Mouse (Mus musculus) embryonic facial prominence, embryonic 12.5 days (tissue): ENCODE measurements around the gene Zbed4. TPM values are rescaled to one million over a fixed set of nuclear protein-coding genes. Genes with fewer than 3 reads are reported as not detected.

ENCODE experiments used
- ATAC-seq: fragments of 200-750 bp; cut with Nextera tagmentation; 2 replicates; pipeline ENCODE4 v1.8.0; 2017; ENCODE audit not compliant: insufficient number of reproducible peaks, insufficient read depth, low FRiP score, low TSS enrichment
- H3K27ac ChIP-seq: fragments of 300-500 bp; sonication (generic); 2 replicates; pipeline ENCODE4 v1.5.1; 2016; ENCODE audit warnings: mild to moderate bottlenecking
- H3K27me3 ChIP-seq: fragments of 300-500 bp; sonication (generic); 2 replicates; pipeline ENCODE4 v1.6.1; 2016; ENCODE audit warnings: mild to moderate bottlenecking, moderate library complexity
- H3K36me3 ChIP-seq: fragments of 300-500 bp; sonication (generic); 2 replicates; pipeline ENCODE4 v1.6.1; 2016; ENCODE audit warnings: mild to moderate bottlenecking
- H3K4me1 ChIP-seq: fragments of 300-500 bp; sonication (generic); 2 replicates; pipeline ENCODE4 v1.6.1; 2016
- H3K4me2 ChIP-seq: fragments of 300-500 bp; sonication (generic); replicated peaks from 2 replicates; pipeline ENCODE4 v1.6.1; 2016; ENCODE audit warnings: mild to moderate bottlenecking, moderate library complexity
- H3K4me3 ChIP-seq: fragments of 300-500 bp; sonication (generic); 2 replicates; pipeline ENCODE4 v1.5.1; 2016; ENCODE audit warnings: mild to moderate bottlenecking
- H3K9ac ChIP-seq: fragments of 300-500 bp; sonication (generic); 2 replicates; pipeline ENCODE4 v1.6.1; 2016; ENCODE audit warnings: mild to moderate bottlenecking, moderate library complexity
- H3K9me3 ChIP-seq: fragments of 300-500 bp; sonication (generic); 2 replicates; pipeline ENCODE4 v1.6.1; 2016; ENCODE audit warnings: mild to moderate bottlenecking, moderate library complexity
- WGBS: fragments of 180-500 bp; shearing (Covaris S2); methylation state at CpG from one replicate; pipeline ENCODE4 v1.1.7; 2016; 5-methylcytosine and 5-hydroxymethylcytosine counted together
- polyA plus RNA-seq: library from polyadenylated mRNA; unstranded; fragments of >200 nt; fragmentation: Nextera tagmentation; extraction: Ambion mirVana; gene quantifications from 2 replicates; pipeline ENCODE4 v1.2.1, GENCODE M21; 2016

Zbed4 gene
- polyA plus RNA-seq, 1 experiment from 2014 or later: 24.5 TPM

DNA sequence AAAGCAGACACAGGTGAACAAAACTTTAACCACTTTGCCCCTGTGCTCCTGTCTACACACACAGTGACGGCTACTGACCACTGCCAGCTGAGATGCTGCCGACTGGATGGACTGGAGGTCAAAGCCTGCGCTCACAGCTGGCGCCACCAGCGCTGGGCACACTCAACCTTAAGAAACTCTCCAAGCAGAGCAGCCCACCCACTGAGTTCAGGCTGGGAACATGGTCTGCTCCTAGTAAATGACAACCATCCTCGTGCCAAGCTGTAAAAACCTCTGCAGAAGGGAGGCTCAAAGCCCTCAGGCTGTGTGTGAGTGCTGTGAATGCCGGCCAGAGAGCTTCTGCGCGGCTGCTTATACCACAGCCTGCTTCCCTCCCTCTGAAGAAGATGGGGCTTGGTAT is 34.2 kb upstream of the Zbed4 start:
- no peak overlapping the region for H3K4me2 ChIP-seq
- no peaks in the 10 kb centered on the region for H3K4me1 ChIP-seq
- 62% methylated on average over 9 of the region's 9 CpGs for WGBS
- H3K27me3 ChIP-seq: no peaks in the 10 kb centered on the region
- H3K4me3 ChIP-seq: no peak overlapping the region
- H3K27ac ChIP-seq: no peak overlapping the region
- ATAC-seq: no peak
- no peaks in the 10 kb centered on the region for H3K9me3 ChIP-seq
- no peak overlapping the region for H3K9ac ChIP-seq
- peaks cover 84% of the 10 kb centered on the region for H3K36me3 ChIP-seq

DNA sequence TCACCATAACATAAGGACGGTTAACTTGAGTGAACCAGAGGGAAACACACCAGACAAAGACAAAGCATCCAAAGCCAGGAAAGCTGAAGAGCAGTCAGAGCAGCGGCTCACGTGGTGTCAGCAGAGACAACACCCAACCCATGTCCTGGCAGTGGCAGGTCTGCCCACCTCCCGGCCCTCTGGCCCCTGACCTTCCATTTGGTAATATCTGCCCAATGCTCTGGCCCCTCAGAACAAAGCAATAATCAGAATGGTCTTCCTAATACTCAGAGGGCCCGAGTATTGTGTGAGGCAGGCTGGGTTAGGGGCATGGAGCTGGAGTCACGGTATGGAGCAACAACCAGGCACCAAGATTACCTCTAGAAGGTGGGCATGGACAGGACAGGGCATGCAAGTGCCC is 28.3 kb upstream of the Zbed4 start:
- ATAC-seq: no peak
- H3K9ac ChIP-seq: no peak overlapping the region
- H3K4me2 ChIP-seq: no peak overlapping the region
- H3K27ac ChIP-seq: no peak overlapping the region
- no peak overlapping the region for H3K4me3 ChIP-seq
- H3K4me1 ChIP-seq: no peaks in the 10 kb centered on the region
- WGBS: 93% methylated on average over 6 of the region's 6 CpGs
- H3K27me3 ChIP-seq: no peaks in the 10 kb centered on the region
- peaks cover 75% of the 10 kb centered on the region for H3K36me3 ChIP-seq
- H3K9me3 ChIP-seq: no peaks in the 10 kb centered on the region

DNA sequence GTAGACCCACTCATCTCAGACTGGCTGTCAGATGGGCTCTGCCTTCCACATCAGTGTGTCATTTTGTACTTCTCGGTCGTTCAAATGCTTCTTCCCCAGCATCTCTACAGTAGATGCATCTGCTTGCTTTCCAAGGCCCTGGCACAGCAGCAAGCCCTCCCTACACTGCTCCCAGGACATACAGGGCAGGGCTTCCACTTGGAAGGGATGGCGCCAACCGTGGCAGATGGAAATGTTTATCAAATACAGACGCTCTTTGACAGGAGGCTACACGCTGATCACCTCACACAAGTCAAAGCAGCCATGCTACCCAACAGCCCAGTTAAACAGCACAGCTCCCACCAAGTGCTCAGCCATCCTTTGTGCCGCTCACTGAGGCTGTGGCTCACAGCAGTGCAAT is 27.1 kb upstream of the Zbed4 start:
- no peak overlapping the region for H3K4me2 ChIP-seq
- no peaks in the 10 kb centered on the region for H3K4me1 ChIP-seq
- H3K9ac ChIP-seq: no peak overlapping the region
- H3K27me3 ChIP-seq: no peaks in the 10 kb centered on the region
- peaks cover 77% of the 10 kb centered on the region for H3K36me3 ChIP-seq
- no peak for ATAC-seq
- WGBS: 66% methylated on average over 7 of the region's 7 CpGs
- H3K9me3 ChIP-seq: no peaks in the 10 kb centered on the region
- H3K4me3 ChIP-seq: no peak overlapping the region
- H3K27ac ChIP-seq: no peak overlapping the region

DNA sequence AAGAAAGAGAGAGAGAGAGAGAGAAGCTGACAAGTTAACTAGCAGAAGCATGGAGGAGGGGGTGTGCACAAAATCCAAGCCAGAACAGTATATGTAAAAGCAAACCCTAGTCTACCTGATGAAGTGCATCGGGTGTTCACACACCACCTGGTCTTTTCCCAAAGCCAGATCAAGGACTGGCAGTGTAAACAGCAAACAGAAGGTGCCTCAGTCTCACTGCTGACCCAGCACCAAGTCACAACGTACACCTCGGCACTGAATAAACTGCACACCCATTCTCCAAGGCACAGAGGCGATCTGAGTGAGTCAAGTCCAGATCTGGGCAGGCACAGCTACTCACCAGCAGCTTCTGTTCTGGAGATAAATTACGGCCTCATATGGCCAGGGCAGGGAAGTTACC is 26.4 kb upstream of the Zbed4 start:
- Histone ChIP-seq H3K4me1 (no peaks in the 10 kb centered on the region), H3K27me3 (no peaks in the 10 kb centered on the region), H3K36me3 (peaks cover 80% of the 10 kb centered on the region), H3K27ac (no peak overlapping the region), H3K9ac (no peak overlapping the region), H3K9me3 (no peaks in the 10 kb centered on the region), H3K4me3 (no peak overlapping the region), H3K4me2 (no peak overlapping the region)
- ATAC-seq: no peak
- WGBS: 95% methylated on average over 5 of the region's 5 CpGs

DNA sequence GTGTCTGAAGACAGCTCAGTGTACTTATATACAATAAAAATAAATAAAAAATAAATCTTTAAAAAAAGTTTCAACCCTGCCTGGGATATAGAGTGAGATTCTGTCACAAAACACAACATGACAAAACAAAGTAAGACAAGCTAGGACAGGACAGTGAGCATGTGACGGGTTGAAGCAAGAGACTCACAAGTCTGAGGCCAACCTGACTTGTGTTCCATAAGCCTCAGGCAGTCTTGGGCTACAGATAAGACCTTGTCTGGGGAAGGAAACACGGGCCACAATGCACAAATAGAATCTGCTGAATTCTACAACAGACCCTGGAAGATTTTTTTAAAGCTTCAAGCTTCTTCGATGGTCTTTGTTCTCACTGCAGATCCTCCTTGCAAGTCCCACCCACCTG is 24.3 kb upstream of the Zbed4 start:
- ATAC-seq: no peak
- H3K36me3 ChIP-seq: peaks cover 70% of the 10 kb centered on the region
- peaks cover 12% of the 10 kb centered on the region for H3K4me1 ChIP-seq
- H3K9ac ChIP-seq: no peak overlapping the region
- no peak overlapping the region for H3K4me2 ChIP-seq
- H3K9me3 ChIP-seq: no peaks in the 10 kb centered on the region
- no peak overlapping the region for H3K4me3 ChIP-seq
- no peaks in the 10 kb centered on the region for H3K27me3 ChIP-seq
- WGBS: 89% methylated on average over 3 of the region's 3 CpGs
- no peak overlapping the region for H3K27ac ChIP-seq

DNA sequence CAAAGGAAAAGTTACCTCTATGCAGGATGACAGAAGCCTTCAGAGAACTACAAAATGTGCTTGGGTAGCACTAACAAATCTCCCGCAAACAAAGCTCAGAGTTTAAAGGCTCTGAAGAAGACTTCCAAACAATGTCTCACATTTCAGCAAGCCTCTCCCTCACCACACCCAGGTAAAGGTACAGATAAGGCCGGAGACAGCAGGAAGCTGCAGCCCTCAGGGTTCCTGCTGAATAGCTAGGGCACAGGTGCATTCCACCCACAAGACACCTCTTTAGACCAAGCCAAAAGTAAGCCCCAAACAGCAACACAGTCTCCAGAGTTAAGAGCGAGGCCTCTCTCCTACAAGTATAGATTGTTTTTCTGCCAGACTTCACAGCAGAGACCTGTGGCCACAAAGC is 20.7 kb upstream of the Zbed4 start:
- Histone ChIP-seq H3K4me1 (peaks cover 23% of the 10 kb centered on the region), H3K27me3 (no peaks in the 10 kb centered on the region), H3K4me3 (no peak overlapping the region), H3K9me3 (no peaks in the 10 kb centered on the region), H3K9ac (no peak overlapping the region), H3K36me3 (peaks cover 40% of the 10 kb centered on the region), H3K4me2 (no peak overlapping the region), H3K27ac (no peak overlapping the region)
- WGBS: 78% methylated on average over 3 of the region's 3 CpGs
- ATAC-seq: no peak

DNA sequence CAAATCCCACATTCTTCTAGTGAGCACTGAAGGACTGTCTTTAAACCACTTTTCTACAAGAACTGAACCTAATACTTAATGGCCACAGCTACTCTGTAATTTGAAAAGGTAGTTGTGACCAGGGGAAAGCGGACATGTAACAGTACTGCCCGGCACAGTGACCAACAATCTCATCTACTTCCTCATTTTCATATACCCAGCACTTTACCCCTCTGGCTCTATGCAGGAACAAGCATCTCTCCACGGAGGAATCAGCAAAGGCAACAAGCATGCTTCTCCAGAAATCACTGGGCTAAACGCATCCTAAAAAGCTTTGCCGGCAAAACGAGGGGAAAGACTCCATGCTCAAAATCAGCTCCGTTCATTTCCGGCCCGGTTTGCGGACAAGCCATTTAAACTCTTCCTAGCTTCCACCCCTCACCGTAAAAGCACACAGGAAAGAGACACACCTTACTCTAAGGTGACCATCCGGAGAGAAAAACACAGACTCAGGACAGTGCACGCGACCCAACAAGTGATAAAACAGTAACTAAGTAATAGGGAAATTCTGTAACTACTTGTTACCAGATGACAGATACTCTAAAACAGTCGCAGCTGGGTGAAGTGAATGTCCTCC is 18.9 kb upstream of the Zbed4 start:
- H3K36me3 ChIP-seq: peaks cover 27% of the 10 kb centered on the region
- H3K9ac ChIP-seq: peak overlapping the region; percentile 100
- peak overlapping the region; percentile 99 for H3K4me3 ChIP-seq
- H3K4me1 ChIP-seq: peaks cover 23% of the 10 kb centered on the region
- H3K4me2 ChIP-seq: peak overlapping the region; percentile 93
- H3K9me3 ChIP-seq: no peaks in the 10 kb centered on the region
- no peak overlapping the region for H3K27ac ChIP-seq
- no peak for ATAC-seq
- 24% methylated on average over 15 of the region's 15 CpGs for WGBS
- no peaks in the 10 kb centered on the region for H3K27me3 ChIP-seq

DNA sequence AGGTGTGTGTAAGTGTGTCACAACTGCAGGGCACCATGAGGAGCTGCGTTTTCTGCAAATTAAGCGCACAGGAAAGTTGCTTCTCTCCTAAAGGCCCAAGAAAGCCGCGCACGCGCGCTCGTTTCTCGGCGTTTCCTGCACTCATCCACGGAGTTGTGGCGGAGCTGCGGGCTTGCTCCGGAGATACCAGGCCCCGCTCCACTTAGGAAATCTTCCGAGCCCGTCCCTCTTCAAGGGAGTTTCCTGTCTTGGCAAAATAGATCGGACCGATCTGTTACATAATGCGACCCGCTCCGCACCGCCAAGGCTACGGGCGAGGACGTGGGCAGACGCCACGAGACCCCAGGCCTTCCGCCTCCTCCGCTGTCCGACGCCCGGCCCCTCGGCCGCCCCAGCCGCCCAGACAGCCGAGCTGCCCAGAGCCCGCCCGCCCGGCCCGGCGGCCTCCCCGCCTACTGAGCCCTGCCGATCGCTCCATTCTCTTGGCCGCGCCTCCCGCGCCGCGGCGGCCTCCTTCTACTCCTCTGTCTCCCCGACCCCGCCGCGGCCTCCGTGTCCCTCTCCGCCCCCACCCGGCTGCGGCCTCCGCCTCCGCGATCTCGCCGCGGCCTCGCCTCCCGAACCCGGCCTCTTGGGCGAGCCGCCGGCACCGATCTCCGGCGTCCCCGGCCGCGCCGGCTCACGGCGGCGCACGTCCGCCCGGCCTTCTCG is 18.3 kb upstream of the Zbed4 start:
- 1% methylated on average over 64 of the region's 86 CpGs for WGBS

DNA sequence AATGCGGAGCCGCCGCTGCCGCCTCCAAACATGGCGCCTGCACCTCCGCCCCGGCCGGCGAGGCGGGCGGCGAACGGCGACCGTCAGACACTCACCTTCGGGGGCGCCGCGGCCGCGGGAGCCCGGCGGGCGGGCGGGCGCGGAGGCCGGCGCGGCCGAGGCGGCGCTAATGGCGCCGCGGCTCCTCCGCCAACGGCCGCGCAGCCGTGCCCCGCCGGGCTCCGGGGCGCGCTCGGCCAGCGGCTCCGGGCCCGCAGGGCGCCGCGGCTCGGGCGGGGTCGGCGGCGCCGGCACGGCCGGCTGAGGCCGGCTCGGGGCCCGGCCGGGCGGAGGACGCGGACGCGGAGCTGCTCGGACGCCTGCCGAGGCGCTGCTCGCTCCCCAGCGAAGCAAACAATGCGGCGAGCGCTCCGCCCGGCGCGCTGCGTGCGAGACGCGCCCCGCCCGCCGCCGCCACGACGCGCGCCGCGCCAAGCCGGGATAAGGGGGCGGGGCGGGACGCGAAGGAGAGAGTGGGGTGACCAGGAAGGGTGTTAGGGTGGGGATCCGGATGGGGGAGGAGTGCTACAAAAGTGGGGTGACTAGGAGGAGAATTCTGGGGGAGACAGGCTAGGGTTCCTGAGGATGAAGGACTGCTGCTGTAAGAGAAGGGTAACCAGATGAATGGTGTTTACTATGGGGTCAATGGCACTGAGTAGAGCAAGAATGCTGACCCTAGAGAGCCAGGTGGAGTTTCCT is 17.5 kb upstream of the Zbed4 start, which contains the start of gene Brd1:
Brd1 (minus strand) TSS at position 400 of the 738 bp plus-strand sequence.
- Histone ChIP-seq H3K36me3 (peaks cover 18% of the 10 kb centered on the region), H3K4me3 (peak within 1 kb of the TSS; percentile 99), H3K4me1 (peaks cover 23% of the 10 kb centered on the region), H3K9me3 (no peaks in the 10 kb centered on the region), H3K27me3 (no peaks in the 10 kb centered on the region), H3K27ac (peak within 1 kb of the TSS; percentile 91), H3K4me2 (peak within 1 kb of the TSS; percentile 93), H3K9ac (peak within 1 kb of the TSS; percentile 100)
- under 1% methylated on average over 96 of the region's 103 CpGs for WGBS
- peak; percentile 78 for ATAC-seq

More for the DNA sequence above, 18.3 kb upstream of the Zbed4 start:
- 0 out of 2 replicates have a peak, but pooled peaks have one; percentile 23 for ATAC-seq
- Histone ChIP-seq H3K9me3 (no peaks in the 10 kb centered on the region), H3K4me1 (peaks cover 23% of the 10 kb centered on the region), H3K27me3 (no peaks in the 10 kb centered on the region), H3K4me3 (peak overlapping the region; percentile 99), H3K4me2 (peak overlapping the region; percentile 93), H3K36me3 (peaks cover 24% of the 10 kb centered on the region), H3K27ac (peak overlapping the region; percentile 91), H3K9ac (peak overlapping the region; percentile 100)

DNA sequence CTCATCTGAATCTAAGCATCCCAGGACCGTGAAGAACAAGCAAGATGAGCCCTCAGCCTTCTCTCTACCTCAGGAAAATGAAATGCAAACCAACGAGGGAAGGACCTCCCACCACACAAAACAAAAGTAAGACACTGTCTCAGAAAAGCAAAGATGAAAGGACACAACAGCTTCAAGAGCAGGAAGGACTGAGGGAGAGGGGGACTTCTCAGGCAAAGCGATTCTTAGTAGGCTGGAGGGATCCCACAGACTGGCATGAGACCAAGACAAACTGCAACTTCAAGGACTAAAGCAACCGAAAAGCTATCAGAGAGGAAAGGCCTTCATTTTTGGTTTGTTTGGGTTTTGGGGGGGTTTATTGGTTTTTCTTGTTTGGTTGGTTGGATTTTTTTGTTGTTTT is 15.3 kb upstream of the Zbed4 start:
- no peak overlapping the region for H3K4me2 ChIP-seq
- no peaks in the 10 kb centered on the region for H3K9me3 ChIP-seq
- H3K27ac ChIP-seq: no peak overlapping the region
- H3K4me1 ChIP-seq: peaks cover 22% of the 10 kb centered on the region
- H3K27me3 ChIP-seq: no peaks in the 10 kb centered on the region
- no peaks in the 10 kb centered on the region for H3K36me3 ChIP-seq
- ATAC-seq: no peak
- 66% methylated on average over 4 of the region's 4 CpGs for WGBS
- no peak overlapping the region for H3K4me3 ChIP-seq
- no peak overlapping the region for H3K9ac ChIP-seq

DNA sequence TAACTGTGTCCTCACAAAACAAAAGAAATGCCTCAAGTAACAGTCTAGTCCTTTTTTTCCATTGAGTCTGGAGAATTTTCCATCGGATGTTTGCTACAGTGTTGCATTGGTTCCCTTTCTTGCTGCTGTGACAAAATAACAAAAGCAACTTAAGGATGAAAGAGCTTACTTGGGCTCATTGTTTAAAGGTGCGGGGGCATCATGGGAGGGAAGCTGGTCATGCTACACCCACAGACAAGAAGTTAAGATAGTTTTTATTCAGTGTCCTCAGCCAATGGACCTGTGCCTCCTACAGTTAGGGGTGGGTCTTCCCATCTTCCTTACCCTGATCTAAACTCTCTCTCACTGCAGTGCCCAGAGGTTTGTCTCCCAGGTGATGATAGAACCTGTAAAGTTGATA is 13.0 kb upstream of the Zbed4 start:
- Histone ChIP-seq H3K27me3 (no peaks in the 10 kb centered on the region), H3K9ac (no peak overlapping the region), H3K4me2 (no peak overlapping the region), H3K9me3 (no peaks in the 10 kb centered on the region), H3K4me3 (no peak overlapping the region), H3K4me1 (peaks cover 4% of the 10 kb centered on the region; the same call in 1 of the 2 replicates), H3K27ac (no peak overlapping the region), H3K36me3 (no peaks in the 10 kb centered on the region)
- WGBS: 75% methylated on average over 2 of the region's 2 CpGs
- no peak for ATAC-seq

DNA sequence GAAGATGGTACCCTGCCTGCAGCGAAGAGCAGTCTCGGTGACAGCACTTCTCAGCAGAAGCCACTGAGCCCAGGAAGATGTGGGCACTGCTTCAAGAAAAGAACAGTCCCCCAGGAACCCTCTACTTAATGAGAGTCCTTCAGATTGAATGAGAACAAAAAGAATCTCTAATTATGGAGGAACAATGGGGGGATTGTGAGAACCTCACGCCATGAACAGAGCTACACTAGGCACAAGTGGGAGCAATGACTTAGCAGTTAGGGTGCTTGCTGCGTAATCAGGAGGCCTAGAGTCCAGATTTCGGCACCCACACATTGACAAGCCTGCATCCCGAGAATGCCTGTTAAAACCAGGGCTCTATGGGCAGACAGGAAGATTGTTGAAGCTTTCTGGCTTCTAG is 10.1 kb upstream of the Zbed4 start:
- H3K27me3 ChIP-seq: no peaks in the 10 kb centered on the region
- H3K4me1 ChIP-seq: no peaks in the 10 kb centered on the region
- ATAC-seq: no peak
- H3K36me3 ChIP-seq: no peaks in the 10 kb centered on the region
- no peak overlapping the region for H3K27ac ChIP-seq
- H3K4me3 ChIP-seq: no peak overlapping the region
- WGBS: 57% methylated on average over 6 of the region's 6 CpGs
- no peak overlapping the region for H3K4me2 ChIP-seq
- H3K9me3 ChIP-seq: no peaks in the 10 kb centered on the region
- H3K9ac ChIP-seq: no peak overlapping the region
